Mouse (Mus musculus) kidney, postnatal 0 days (tissue): ENCODE measurements around the gene Wdr18. TPM values are rescaled to one million over a fixed set of nuclear protein-coding genes. Genes with fewer than 3 reads are reported as not detected.
A peak's percentile ranks its signal among the peaks of the same experiment; 100 is the strongest.

Source experiments
- ATAC-seq: fragments of 200-750 bp; cut with Nextera tagmentation; replicated peaks from 2 replicates; pipeline ENCODE4 v1.8.0; 2017; ENCODE audit warnings: low read depth, moderate number of reproducible peaks, moderate TSS enrichment, moderate library complexity; ENCODE audit not compliant: low FRiP score
- DNase-seq: peaks from one replicate; pipeline ENCODE4 v3.0.0-alpha.2; 2016; ENCODE audit warnings: low spot score
- H3K27ac ChIP-seq: fragments of 300-500 bp; sonication (generic); 2 replicates; pipeline ENCODE4 v1.5.1; 2014; ENCODE audit warnings: mild to moderate bottlenecking
- H3K27me3 ChIP-seq: fragments of 300-500 bp; sonication (generic); 2 replicates; pipeline ENCODE4 v1.6.1; 2014; ENCODE audit warnings: low read length, mixed read lengths; ENCODE audit not compliant: insufficient read depth
- H3K36me3 ChIP-seq: fragments of 300-500 bp; sonication (generic); 2 replicates; pipeline ENCODE4 v1.6.1; 2014; ENCODE audit warnings: low read length, mixed read lengths; ENCODE audit not compliant: insufficient read depth
- H3K4me1 ChIP-seq: fragments of 300-500 bp; sonication (generic); replicated peaks from 2 replicates; pipeline ENCODE4 v1.6.1; 2014; ENCODE audit warnings: antibody characterized with exemption, low read length, mixed read lengths; ENCODE audit not compliant: insufficient read depth
- H3K4me2 ChIP-seq: fragments of 300-500 bp; sonication (generic); 2 replicates; pipeline ENCODE4 v1.6.1; 2014; ENCODE audit warnings: mild to moderate bottlenecking, low read length, moderate library complexity, mixed read lengths
- H3K4me3 ChIP-seq: fragments of 300-500 bp; sonication (generic); replicated peaks from 2 replicates; pipeline ENCODE4 v1.5.1; 2014; ENCODE audit warnings: low read depth, low read length
- H3K9ac ChIP-seq: fragments of 300-500 bp; sonication (generic); 2 replicates; pipeline ENCODE4 v1.6.1; 2014; ENCODE audit warnings: low read depth, low read length
- H3K9me3 ChIP-seq: fragments of 300-500 bp; sonication (generic); replicated peaks from 2 replicates; pipeline ENCODE4 v1.6.1; 2016; ENCODE audit warnings: low read length, inconsistent platforms, mixed read lengths
- CTCF ChIP-seq: IDR thresholded peaks from 2 replicates; pipeline ENCODE4 v1.5.1; 2016; ENCODE audit warnings: antibody characterized with exemption, low read depth, mild to moderate bottlenecking, moderate library complexity
- WGBS: fragments of 180-500 bp; shearing (Covaris S2); extraction: QIAGEN DNeasy Blood & Tissue Kit; methylation state at CpG from one replicate; pipeline ENCODE4 v1.1.7; 2014; 5-methylcytosine and 5-hydroxymethylcytosine counted together
- polyA plus RNA-seq: library from polyadenylated mRNA; unstranded; fragments of >200 nt; fragmentation: Nextera tagmentation; extraction: Ambion mirVana; gene quantifications from 2 replicates; pipeline ENCODE4 v1.2.1, GENCODE M21; 2015

Wdr18 gene
- polyA plus RNA-seq, 1 experiment from 2014 or later = 78.9 TPM

- DNase-seq = no peak
- 25% methylated on average over 8 of the region's 8 CpGs for whole genome bisulfite sequencing
- Histone ChIP-seq H3K4me1 (peaks cover 29% of the 10 kb centered on the region), H3K9me3 (no peaks in the 10 kb centered on the region), H3K27me3 (no peaks in the 10 kb centered on the region), H3K27ac (peak overlapping the region; percentile 0; the same call in 1 of the 2 replicates), H3K36me3 (peaks cover 22% of the 10 kb centered on the region; the same call in 1 of the 2 replicates), H3K4me2 (peak overlapping the region; percentile 87), H3K9ac (peak overlapping the region; percentile 66; the same call in 1 of the 2 replicates), H3K4me3 (peak overlapping the region; percentile 66)
- ATAC-seq = no peak
- TF ChIP-seq CTCF = no peak
Measured at GRCm38 (mm10) chr10:79989272-79989786, 29.4 kb downstream of the Wdr18 start.

GRCm38 (mm10) chr10:79989870-79990269 lies 29.9 kb downstream of the Wdr18 start:
- H3K27me3 ChIP-seq = no peaks in the 10 kb centered on the region
- DNase-seq = peak; percentile 54
- 14% methylated on average over 15 of the region's 15 CpGs for WGBS
- peak overlapping the region; percentile 87 for H3K4me2 ChIP-seq
- peaks cover 25% of the 10 kb centered on the region; the same call in 1 of the 2 replicates for H3K36me3 ChIP-seq
- H3K27ac ChIP-seq = peak overlapping the region; percentile 0; the same call in 1 of the 2 replicates
- peak overlapping the region; percentile 66; the same call in 1 of the 2 replicates for H3K9ac ChIP-seq
- H3K4me3 ChIP-seq = peak overlapping the region; percentile 66
- ATAC-seq = no peak
- H3K4me1 ChIP-seq = peaks cover 29% of the 10 kb centered on the region
- TF ChIP-seq CTCF = no peak
- H3K9me3 ChIP-seq = no peaks in the 10 kb centered on the region

GRCm38 (mm10) chr10:79991099-79991498 lies 31.1 kb downstream of the Wdr18 start:
- no peak for ATAC-seq
- H3K9me3 ChIP-seq = no peaks in the 10 kb centered on the region
- H3K9ac ChIP-seq = no peak overlapping the region
- no peak for TF ChIP-seq CTCF
- H3K4me2 ChIP-seq = peak overlapping the region; percentile 87
- 70% methylated on average over 12 of the region's 12 CpGs for WGBS
- DNase-seq = no peak
- H3K4me1 ChIP-seq = peaks cover 25% of the 10 kb centered on the region
- no peak overlapping the region for H3K4me3 ChIP-seq
- peaks cover 25% of the 10 kb centered on the region; the same call in 1 of the 2 replicates for H3K36me3 ChIP-seq
- no peak overlapping the region for H3K27ac ChIP-seq
- no peaks in the 10 kb centered on the region for H3K27me3 ChIP-seq

GRCm38 (mm10) chr10:79991548-79991947 lies 31.6 kb downstream of the Wdr18 start:
- 89% methylated on average over 6 of the region's 6 CpGs for WGBS
- H3K9ac ChIP-seq = no peak overlapping the region
- H3K27me3 ChIP-seq = no peaks in the 10 kb centered on the region
- no peaks in the 10 kb centered on the region for H3K9me3 ChIP-seq
- peaks cover 25% of the 10 kb centered on the region; the same call in 1 of the 2 replicates for H3K36me3 ChIP-seq
- peaks cover 22% of the 10 kb centered on the region for H3K4me1 ChIP-seq
- no peak overlapping the region for H3K4me2 ChIP-seq
- H3K4me3 ChIP-seq = no peak overlapping the region
- peak; percentile 32; the same call in 1 of the 2 replicates for TF ChIP-seq CTCF
- H3K27ac ChIP-seq = no peak overlapping the region
- no peak for DNase-seq
- no peak for ATAC-seq

- WGBS = 84% methylated on average over 16 of the region's 16 CpGs
- TF ChIP-seq CTCF = no peak
- Histone ChIP-seq H3K4me1 (peaks cover 25% of the 10 kb centered on the region; the same call in 1 of the 2 replicates), H3K36me3 (peaks cover 25% of the 10 kb centered on the region; the same call in 1 of the 2 replicates), H3K4me3 (no peak overlapping the region), H3K4me2 (no peak overlapping the region), H3K9me3 (no peaks in the 10 kb centered on the region), H3K27me3 (no peaks in the 10 kb centered on the region), H3K9ac (no peak overlapping the region), H3K27ac (no peak overlapping the region)
- DNase-seq = no peak
- no peak for ATAC-seq
Measured at GRCm38 (mm10) chr10:79994397-79995115, 34.6 kb downstream of the Wdr18 start.

- Histone ChIP-seq H3K36me3 (peaks cover 25% of the 10 kb centered on the region; the same call in 1 of the 2 replicates), H3K4me2 (no peak overlapping the region), H3K9me3 (no peaks in the 10 kb centered on the region), H3K4me3 (no peak overlapping the region), H3K4me1 (peaks cover 19% of the 10 kb centered on the region; the same call in 1 of the 2 replicates), H3K27me3 (no peaks in the 10 kb centered on the region), H3K9ac (no peak overlapping the region), H3K27ac (no peak overlapping the region)
- 81% methylated on average over 1 of the region's 1 CpGs for WGBS
- no peak for TF ChIP-seq CTCF
- ATAC-seq (no peak), DNase-seq (no peak)
Measured at GRCm38 (mm10) chr10:79995636-79996035, 35.7 kb downstream of the Wdr18 start.
